Mouse (Mus musculus) neutrophil, adult 65 days (primary cell): ENCODE measurements around the gene Clec3a. TPM values are rescaled to one million over a fixed set of nuclear protein-coding genes. Genes with fewer than 3 reads are reported as not detected.

Experiments
- total RNA-seq: library from RNA; stranded (reverse); gene quantifications from 2 replicates; pipeline ENCODE4 v1.2.4, GENCODE M21; 2023

Clec3a gene
- not detected in 2 replicates for total RNA-seq

GRCm38 (mm10) chr8:114417786-114418185, at the start of gene Clec3a:
TSS of gene Clec3a (plus strand) at chr8:114418086.

GRCm38 (mm10) chr8:114439334-114440204, 21.7 kb downstream of the Clec3a start, which contains the start of gene Wwox:
TSS of gene Wwox (plus strand) at chr8:114439655.

Other genes with a start within 250 kb of the Clec3a start
- gene Vat1l, start 212.5 kb upstream of the Clec3a start, total RNA-seq: not detected in 2 replicates
- 7.6 and 15.3 TPM in 2 replicates for gene Wwox, start 21.6 kb downstream of the Clec3a start, total RNA-seq